Mouse (Mus musculus) heart, adult 2 months (tissue): ENCODE measurements around the gene Cnot2. TPM values are rescaled to one million over a fixed set of nuclear protein-coding genes. Genes with fewer than 3 reads are reported as not detected.

ENCODE experiments used
- DNase-seq, 2 experiments: peaks; one replicate each; pipeline ENCODE4 v3.0.0; 2021
- H3K27ac ChIP-seq: fragments of 200-600 bp; 2 replicates; pipeline ENCODE4 v1.8.1; 2022
- H3K27me3 ChIP-seq: fragments of 200-500 bp; 2 replicates; pipeline ENCODE4 v1.6.1; 2012; ENCODE audit warnings: mild to moderate bottlenecking, low read length, inconsistent platforms, mixed read lengths; ENCODE audit not compliant: control insufficient read depth, insufficient read depth
- H3K36me3 ChIP-seq: fragments of 200-500 bp; 2 replicates; pipeline ENCODE4 v1.6.1; 2012; ENCODE audit warnings: low read length, inconsistent platforms; ENCODE audit not compliant: control insufficient read depth, insufficient read depth
- H3K4me1 ChIP-seq: fragments of 200-500 bp; 2 replicates; pipeline ENCODE4 v1.6.1; 2011; ENCODE audit warnings: low read length; ENCODE audit not compliant: control insufficient read depth, insufficient read depth
- H3K4me3 ChIP-seq: fragments of 200-600 bp; 2 replicates; pipeline ENCODE4 v1.8.1; 2022
- H3K79me2 ChIP-seq: fragments of 200-500 bp; replicated peaks from 2 replicates; pipeline ENCODE4 v1.6.1; 2012; ENCODE audit warnings: mild to moderate bottlenecking, inconsistent platforms, low read length, moderate library complexity, mixed read lengths; ENCODE audit not compliant: control insufficient read depth, insufficient read depth
- H3K9ac ChIP-seq: fragments of 200-500 bp; 2 replicates; pipeline ENCODE4 v1.6.1; 2012; ENCODE audit warnings: low read depth, mild to moderate bottlenecking, control low read depth, inconsistent platforms, low read length, mixed read lengths
- CTCF ChIP-seq: fragments of 200-600 bp; IDR thresholded peaks from 2 replicates; pipeline ENCODE4 v1.8.1; 2022; ENCODE audit warnings: antibody characterized with exemption, mild to moderate bottlenecking, moderate library complexity
- EP300 ChIP-seq: fragments of 200-500 bp; IDR thresholded peaks from 2 replicates; pipeline ENCODE4 v1.6.1; 2011; ENCODE audit warnings: low read depth, low read length, control low read depth; ENCODE audit not compliant: insufficient read depth
- POLR2A ChIP-seq: fragments of 200-500 bp; IDR thresholded peaks from 2 replicates; pipeline ENCODE4 v1.6.1; 2011; ENCODE audit warnings: mild to moderate bottlenecking, low read depth, low read length, control low read depth; ENCODE audit not compliant: insufficient read depth
- WGBS: fragments of 180-500 bp; shearing (Covaris S2); methylation state at CpG from one replicate; pipeline ENCODE4 v1.1.7; 2018; 5-methylcytosine and 5-hydroxymethylcytosine counted together
- intact Hi-C: fragments of 180-260 bp; cut with DNase I; formaldehyde crosslinking; loops from one replicate; pipeline ENCODE4 v1.15.1; 2025
- polyA plus RNA-seq: library from polyadenylated mRNA; depleted of rRNA; stranded (reverse); fragments of >200 nt; gene quantifications from 2 replicates; pipeline ENCODE4 v1.2.3, GENCODE M21; 2012
- total RNA-seq, 2 experiments: library from RNA; stranded (reverse); gene quantifications; 2 replicates each; pipeline ENCODE4 v1.2.3; 2021

The Cnot2 gene
- total and polyA plus RNA-seq, 3 experiments = 19.4 to 38.3 (median 35.1) TPM

DNA sequence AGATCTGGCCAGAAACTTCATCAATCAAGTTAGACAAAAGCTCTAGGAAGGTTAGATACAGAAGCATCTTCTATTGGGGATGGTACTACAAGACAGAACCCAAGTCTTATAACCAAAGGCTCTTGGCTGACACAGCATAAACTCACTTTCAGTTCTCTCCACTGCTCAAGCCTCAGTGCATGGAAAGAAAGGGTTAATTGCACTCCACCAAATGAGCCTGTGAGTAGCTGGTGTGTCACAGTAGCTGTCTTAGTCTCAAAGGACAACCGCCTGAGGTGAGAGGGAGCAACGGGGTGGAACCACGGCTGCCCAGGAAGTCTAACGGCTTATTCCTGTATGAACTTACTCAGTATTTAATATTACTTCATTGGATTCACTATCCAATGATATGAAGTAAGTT is 33.4 kb downstream of the Cnot2 start:
- intact Hi-C loops = no loop called here
- Histone ChIP-seq H3K9ac (no peak overlapping the region), H3K27ac (no peak overlapping the region), H3K27me3 (no peaks in the 10 kb centered on the region), H3K4me3 (no peak overlapping the region), H3K36me3 (peaks cover 2% of the 10 kb centered on the region; the same call in 1 of the 2 replicates), H3K4me1 (peaks cover 2% of the 10 kb centered on the region), H3K79me2 (peaks cover 8% of the 10 kb centered on the region)
- no peak for DNase-seq
- WGBS = 36% methylated on average over 4 of the region's 4 CpGs
- TF ChIP-seq EP300 (no peak), CTCF (no peak), POLR2A (no peak)

DNA sequence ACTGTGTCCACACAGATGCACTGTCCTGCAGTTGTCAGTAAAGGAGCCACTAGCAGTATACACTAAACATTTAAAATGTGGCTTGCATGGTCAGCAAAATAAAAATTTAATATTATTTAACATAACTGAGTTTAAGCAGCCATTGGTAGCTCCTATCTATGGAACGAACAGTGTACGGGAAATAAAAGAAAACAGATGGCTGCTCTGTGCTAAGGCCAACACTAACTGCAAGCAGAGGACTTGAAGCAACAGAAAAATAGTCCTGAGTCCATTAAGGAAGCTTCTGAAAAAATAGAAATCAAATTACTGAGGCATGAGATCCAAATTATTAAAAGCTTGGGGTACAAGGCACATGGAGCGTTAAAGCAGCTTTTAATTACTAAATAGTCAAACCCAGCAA is 35.1 kb downstream of the Cnot2 start:
- peaks cover 1% of the 10 kb centered on the region for H3K4me1 ChIP-seq
- H3K27ac ChIP-seq = no peak overlapping the region
- TF ChIP-seq POLR2A (no peak), EP300 (no peak), CTCF (no peak)
- WGBS = 84% methylated on average over 3 of the region's 3 CpGs
- no peak overlapping the region for H3K9ac ChIP-seq
- H3K27me3 ChIP-seq = no peaks in the 10 kb centered on the region
- DNase-seq = no peak
- intact Hi-C loops = no loop called here
- H3K36me3 ChIP-seq = peaks cover 4% of the 10 kb centered on the region
- H3K79me2 ChIP-seq = peaks cover 10% of the 10 kb centered on the region
- no peak overlapping the region for H3K4me3 ChIP-seq

DNA sequence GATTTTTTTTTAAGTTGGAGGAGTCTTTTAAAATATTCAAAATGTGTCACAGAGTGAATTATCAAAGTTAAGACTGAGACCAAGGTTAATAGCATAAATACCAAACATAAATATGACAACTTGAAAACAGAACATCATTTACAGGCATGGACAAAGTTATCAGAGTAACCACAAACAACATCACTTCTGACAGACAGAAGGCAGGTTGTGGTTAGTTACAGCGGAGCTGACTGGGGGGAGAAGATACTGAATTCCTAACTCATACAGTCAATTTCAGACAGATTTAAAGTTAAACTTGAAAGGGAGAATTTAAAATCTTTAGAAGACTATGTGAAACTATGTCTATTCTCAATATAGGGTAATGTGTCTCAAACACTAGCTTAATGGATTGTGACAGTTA is 38.2 kb downstream of the Cnot2 start:
- Histone ChIP-seq H3K27ac (no peak overlapping the region), H3K4me3 (no peak overlapping the region), H3K79me2 (peaks cover 12% of the 10 kb centered on the region), H3K36me3 (peaks cover 4% of the 10 kb centered on the region), H3K27me3 (no peaks in the 10 kb centered on the region), H3K4me1 (peaks cover 1% of the 10 kb centered on the region), H3K9ac (no peak overlapping the region)
- no peak for DNase-seq
- WGBS = 98% methylated on average over 1 of the region's 1 CpGs
- intact Hi-C loops = no loop called here
- TF ChIP-seq EP300 (no peak), POLR2A (no peak), CTCF (no peak)

DNA sequence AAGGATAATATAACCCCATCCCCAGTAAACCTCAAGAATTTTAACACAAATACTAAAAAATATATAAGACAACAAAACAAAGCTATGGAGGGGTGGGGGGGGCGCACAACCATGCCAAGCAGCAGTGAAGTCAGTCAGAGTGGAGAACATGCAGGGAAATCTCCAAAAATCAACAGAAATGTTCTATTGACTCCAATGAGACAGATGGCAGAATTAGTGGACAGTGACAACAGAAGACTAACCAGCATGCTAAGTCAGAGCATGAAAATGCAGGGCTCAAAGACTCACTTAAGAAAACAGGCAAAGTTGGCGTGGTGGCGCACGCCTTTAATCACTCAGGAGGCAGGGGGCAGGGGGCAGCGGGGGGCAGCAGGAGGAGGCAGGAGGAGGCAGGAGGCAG is 40.6 kb downstream of the Cnot2 start:
- Histone ChIP-seq H3K4me1 (peaks cover 1% of the 10 kb centered on the region), H3K4me3 (no peak overlapping the region), H3K27ac (no peak overlapping the region), H3K9ac (no peak overlapping the region), H3K36me3 (peaks cover 4% of the 10 kb centered on the region), H3K79me2 (peaks cover 12% of the 10 kb centered on the region), H3K27me3 (no peaks in the 10 kb centered on the region)
- no peak for DNase-seq
- TF ChIP-seq EP300 (no peak), CTCF (no peak), POLR2A (no peak)
- WGBS = 96% methylated on average over 5 of the region's 5 CpGs
- intact Hi-C loops = no loop called here

DNA sequence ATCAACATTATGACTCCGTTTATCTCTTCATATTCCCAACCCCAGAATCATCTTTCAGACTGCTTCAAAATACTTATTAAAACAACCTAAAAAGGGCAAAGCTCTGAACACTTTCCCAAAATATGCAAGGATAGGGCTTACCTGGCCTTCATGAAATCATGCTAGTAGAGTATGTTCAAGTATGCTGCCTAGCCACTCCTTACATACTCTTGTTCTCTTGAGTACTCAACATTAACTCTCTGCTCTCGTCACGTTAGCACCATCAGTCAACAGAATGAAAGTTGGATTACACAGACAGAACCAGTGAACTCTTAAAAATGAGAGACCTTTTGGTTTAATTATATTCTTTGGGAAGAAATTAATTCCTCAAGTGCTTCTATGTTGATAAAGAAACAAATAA is 43.8 kb downstream of the Cnot2 start:
- no peaks in the 10 kb centered on the region for H3K27me3 ChIP-seq
- H3K27ac ChIP-seq = no peak overlapping the region
- WGBS = 94% methylated on average over 3 of the region's 3 CpGs
- intact Hi-C loops = no loop called here
- H3K9ac ChIP-seq = no peak overlapping the region
- no peak for TF ChIP-seq EP300
- no peak for DNase-seq
- H3K4me1 ChIP-seq = peaks cover 5% of the 10 kb centered on the region
- H3K4me3 ChIP-seq = no peak overlapping the region
- H3K79me2 ChIP-seq = peaks cover 8% of the 10 kb centered on the region
- H3K36me3 ChIP-seq = peaks cover 4% of the 10 kb centered on the region

DNA sequence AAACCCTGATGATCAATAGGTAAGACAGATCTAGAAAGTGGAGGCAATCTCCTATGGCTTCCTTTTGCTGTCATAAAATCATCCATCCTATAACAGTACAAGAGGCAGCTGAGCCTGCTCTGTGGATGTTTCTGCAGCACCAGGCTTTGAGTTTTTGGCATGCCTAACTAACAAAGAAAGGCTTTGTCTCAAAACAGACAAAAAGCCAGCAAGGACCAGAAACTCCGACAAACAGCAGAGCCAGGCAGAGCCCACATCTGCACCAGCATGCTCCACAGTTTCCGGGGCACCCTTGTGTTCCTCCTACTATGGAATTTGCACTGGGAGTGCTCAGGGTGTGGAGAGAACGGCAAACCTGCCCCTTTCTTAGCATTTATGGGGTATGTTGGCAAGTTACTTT is 47.0 kb downstream of the Cnot2 start:
- peaks cover 4% of the 10 kb centered on the region for H3K4me1 ChIP-seq
- H3K79me2 ChIP-seq = peaks cover 3% of the 10 kb centered on the region
- no peak overlapping the region for H3K9ac ChIP-seq
- WGBS = 49% methylated on average over 3 of the region's 3 CpGs
- intact Hi-C loops = loop anchor here (5.0 kb wide), 1 partner anchor 253 kb away; no protein-coding TSS in a partner anchor
- no peak overlapping the region for H3K27ac ChIP-seq
- no peak overlapping the region for H3K4me3 ChIP-seq
- no peak for DNase-seq
- no peaks in the 10 kb centered on the region for H3K27me3 ChIP-seq
- TF ChIP-seq EP300 = no peak
- no peak for TF ChIP-seq CTCF
- no peak for TF ChIP-seq POLR2A
- H3K36me3 ChIP-seq = no peaks in the 10 kb centered on the region; the same call in none of the 2 replicates

DNA sequence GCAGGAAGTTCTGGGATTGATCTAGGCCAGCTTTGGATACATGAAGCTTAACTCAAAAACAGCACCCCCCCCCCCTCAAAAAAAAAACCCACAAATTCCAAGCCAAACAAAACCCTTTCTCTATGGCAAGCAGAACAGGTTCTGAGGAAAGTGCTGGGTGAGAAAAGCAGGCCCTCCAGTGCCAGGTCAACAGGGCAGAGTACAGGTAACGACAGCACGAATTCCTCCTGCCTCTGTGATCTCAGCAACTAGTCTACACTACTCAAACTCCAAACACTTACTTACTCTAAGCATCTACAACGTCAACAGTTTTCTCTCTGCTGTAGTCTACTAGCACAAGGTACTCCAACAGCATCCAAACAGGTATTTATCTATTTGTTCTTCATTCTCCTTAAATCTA is 48.8 kb downstream of the Cnot2 start:
- no peaks in the 10 kb centered on the region for H3K27me3 ChIP-seq
- no peak for TF ChIP-seq EP300
- no peak for TF ChIP-seq POLR2A
- TF ChIP-seq CTCF = no peak
- 78% methylated on average over 3 of the region's 3 CpGs for WGBS
- peaks cover 2% of the 10 kb centered on the region; the same call in 1 of the 2 replicates for H3K79me2 ChIP-seq
- no peak overlapping the region for H3K27ac ChIP-seq
- intact Hi-C loops = loop anchor here (5.0 kb wide), 1 partner anchor 255 kb away; no protein-coding TSS in a partner anchor
- H3K9ac ChIP-seq = no peak overlapping the region
- no peaks in the 10 kb centered on the region; the same call in none of the 2 replicates for H3K36me3 ChIP-seq
- H3K4me3 ChIP-seq = no peak overlapping the region
- peaks cover 4% of the 10 kb centered on the region for H3K4me1 ChIP-seq
- no peak for DNase-seq
